Mouse (Mus musculus): ENCODE results near the gene Nupl1. TPM values are rescaled to one million over a fixed set of nuclear protein-coding genes. Genes with fewer than 3 reads are reported as not detected.

Nupl1 gene
- total RNA-seq, 1 experiment from 2014 or later = not detected

- no peak for DNase-seq
Measured at GRCm38 (mm10) chr14:60148893-60149292, 102.3 kb downstream of the Nupl1 start.

DNA sequence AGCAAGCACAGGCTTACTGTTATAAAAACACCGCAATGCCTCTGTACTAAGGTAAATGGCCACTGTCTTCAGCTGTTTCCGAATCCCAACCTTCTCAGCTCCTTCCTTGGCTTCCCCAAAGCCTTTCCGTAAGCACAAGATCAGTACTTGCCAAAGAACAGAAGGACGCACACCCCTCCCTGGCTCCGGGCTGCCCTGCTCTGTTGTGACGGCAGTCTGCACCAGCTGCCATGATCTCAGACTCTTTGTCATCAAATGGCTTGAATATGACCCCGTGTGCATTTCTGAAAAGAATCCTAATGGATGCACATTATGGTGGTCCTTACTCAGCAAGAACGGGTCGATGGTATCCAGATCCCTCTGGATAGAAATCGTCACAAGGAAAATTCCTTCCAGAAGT, 108.0 kb downstream of the Nupl1 start:
- no peak for DNase-seq

DNA sequence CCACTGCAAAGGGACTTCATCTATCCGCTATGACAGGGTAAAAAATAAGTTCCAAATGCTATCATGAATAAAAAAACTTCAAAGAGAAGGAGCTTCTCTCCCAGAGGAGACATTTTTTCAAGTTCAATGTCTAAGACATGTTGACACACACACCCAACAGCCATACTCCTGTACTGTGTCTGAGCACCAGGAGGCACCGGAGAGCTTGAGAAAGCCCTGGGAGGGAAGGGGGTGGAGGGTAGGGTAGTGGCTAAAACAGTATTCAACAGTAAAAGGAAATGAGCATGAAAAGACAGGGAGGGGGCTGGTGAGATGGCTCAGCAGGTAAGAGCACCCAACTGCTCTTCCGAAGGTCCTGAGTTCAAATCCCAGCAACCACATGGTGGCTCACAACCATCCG, 112.9 kb downstream of the Nupl1 start:
- DNase-seq = no peak

GRCm38 (mm10) chr14:60137812-60138211, 113.4 kb downstream of the Nupl1 start:
- no peak for DNase-seq

GRCm38 (mm10) chr14:60135801-60136200, 115.4 kb downstream of the Nupl1 start:
- DNase-seq = no peak

DNA sequence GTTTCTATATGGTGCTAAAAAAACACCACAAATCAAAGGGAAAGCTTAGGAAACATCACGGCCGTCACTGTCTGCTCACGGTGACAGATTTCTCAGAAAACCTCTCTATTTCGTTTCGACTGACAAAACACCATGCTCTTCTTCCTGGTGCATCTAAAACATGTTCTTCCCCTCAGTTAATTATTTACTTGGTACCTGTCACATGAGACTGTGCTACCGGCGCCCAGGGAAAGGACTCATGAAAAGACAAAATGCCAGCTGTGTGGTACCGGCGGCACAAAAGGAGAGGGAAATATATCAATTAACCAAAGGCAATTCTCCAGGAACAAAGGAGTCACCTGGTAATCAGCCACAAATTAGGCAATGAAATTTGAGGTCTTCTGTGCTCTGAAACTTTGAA, 116.5 kb downstream of the Nupl1 start:
- no peak for DNase-seq

Small RNA genes lying within 50 kb of the gene (microRNA-seq; reads per million reads assigned to microRNA genes)
- gene Mir719 = 0 reads per million in 2 experiments

Other genes starting within 250 kb of the Nupl1 start
- 0.82 and 2.3 TPM in 2 replicates for gene Atp8a2, start 54.3 kb downstream of the Nupl1 start, total RNA-seq (2021)
- 37.7 and 38.6 TPM in 2 replicates for gene Gm49336, start 76 bp upstream of the Nupl1 start, total RNA-seq (2021)
- 39.1 and 46.0 TPM in 2 replicates for gene Mtmr6, start 13.8 kb upstream of the Nupl1 start, total RNA-seq (2021)
- gene Amer2, start 121.8 kb upstream of the Nupl1 start, total RNA-seq (2021) = 2.6 and 3.0 TPM in 2 replicates